19 mouse cellular contexts compared by ENCODE assay signal in the genomic region with DNA sequence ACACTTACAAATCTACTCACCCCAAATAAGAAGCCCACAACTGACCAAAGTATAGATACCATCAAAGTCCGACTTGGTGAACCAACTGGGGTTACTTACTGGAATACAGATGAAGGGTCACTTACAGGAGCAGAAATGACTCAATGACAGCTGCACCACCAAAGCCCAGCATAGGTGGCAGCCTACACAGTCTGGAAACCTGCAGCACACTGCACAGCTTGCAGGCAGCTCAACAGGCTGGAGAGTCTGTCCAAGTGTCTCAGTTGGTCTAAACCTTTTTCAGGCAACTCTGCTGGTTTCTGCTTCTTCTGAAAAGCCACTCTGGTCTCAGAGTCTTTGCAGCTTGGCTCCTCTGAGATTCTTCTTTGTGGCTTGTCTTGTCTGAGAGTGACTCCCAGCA.
"Had no signal": no experiment of that assay in that cellular context is flagged by ENCODE, and none has a peak within 500 bp of the region (broad histone marks: within the 10 kb centered on the region; RNA-seq: fewer than 3 reads in every experiment).

No protein-coding gene starts in this region.

- H3K4me2 ChIP-seq: limb, embryonic 13.5 days; liver, embryonic 12.5 days; lung, embryonic 14.5 days; midbrain, embryonic 12.5 days; midbrain, embryonic 15.5 days; neural tube, embryonic 13.5 days; stomach, embryonic 15.5 days had no signal

- ATAC-seq: liver, embryonic 12.5 days; midbrain, embryonic 15.5 days had no signal

- DNase-seq: kidney, adult 2 months; kidney, postnatal 25 days; layer of hippocampus, adult 9-11 months; liver; lung, embryonic 14.5 days; lung, postnatal 10 days; lung, postnatal 4 days; retina, postnatal 1 day; right cerebral cortex, postnatal 25 days; spleen, adult 18-20 months; thymus, postnatal 25 days had no signal

- H3K36me3 ChIP-seq: limb, embryonic 10.5 days; limb, embryonic 13.5 days; liver, embryonic 12.5 days; midbrain, embryonic 12.5 days; midbrain, embryonic 15.5 days; neural tube, embryonic 13.5 days; stomach, embryonic 15.5 days had no signal

- H3K27me3 ChIP-seq: limb, embryonic 13.5 days; liver, embryonic 12.5 days; midbrain, embryonic 12.5 days; midbrain, embryonic 15.5 days; neural tube, embryonic 13.5 days; stomach, embryonic 15.5 days had no signal

- H3K4me3 ChIP-seq: layer of hippocampus, adult 2 months; limb, embryonic 10.5 days; limb, embryonic 13.5 days; liver, embryonic 12.5 days; midbrain, embryonic 12.5 days; midbrain, embryonic 15.5 days; neural tube, embryonic 13.5 days; stomach, embryonic 15.5 days had no signal
